Mouse (Mus musculus): ENCODE measurements around the gene Dao.

GRCm38 (mm10) chr5:113971434-113971960, 32.0 kb upstream of the Dao start:
- TF ChIP-seq POLR2A (IDR thresholded peaks at IDR 0.05; ENCODE audit: insufficient read depth, low read depth, low read length) (no peak), CTCF (IDR thresholded peaks at IDR 0.05; ENCODE audit: insufficient read depth, low read depth, low read length) (no peak)
